Mouse (Mus musculus) 3T3-L1 (cell line): Measurements from ENCODE around the gene Oprd1.

Experiments
- DNase-seq: peaks from one replicate; pipeline ENCODE4 v3.0.0-alpha.2; 2015; ENCODE audit warnings: low read depth, low spot score

Oprd1 gene

GRCm38 (mm10) chr4:132079555-132080275, 64.6 kb downstream of the Oprd1 start:
- DNase-seq: peak; percentile 75

GRCm38 (mm10) chr4:132078296-132078714, 66.0 kb downstream of the Oprd1 start:
- no peak for DNase-seq

GRCm38 (mm10) chr4:132077445-132077844, 66.8 kb downstream of the Oprd1 start:
- DNase-seq: no peak

GRCm38 (mm10) chr4:132076480-132077405, 67.5 kb downstream of the Oprd1 start:
- DNase-seq: peak; percentile 75

GRCm38 (mm10) chr4:132075796-132076195, 68.5 kb downstream of the Oprd1 start:
- no peak for DNase-seq

- peak; percentile 50 for DNase-seq
Measured at GRCm38 (mm10) chr4:132074933-132075769, 69.1 kb downstream of the Oprd1 start, which contains the start of gene Epb41. TSS of gene Epb41 (minus strand) at chr4:132075321.

GRCm38 (mm10) chr4:132074077-132074932, 70.0 kb downstream of the Oprd1 start, which contains the start of gene Gm10300:
TSS of gene Gm10300 (plus strand) at chr4:132074697.
- DNase-seq: no peak

- DNase-seq: no peak
Measured at GRCm38 (mm10) chr4:132072946-132073345, 71.3 kb downstream of the Oprd1 start.

GRCm38 (mm10) chr4:132072156-132072555, 72.1 kb downstream of the Oprd1 start:
- DNase-seq: no peak

- no peak for DNase-seq
Measured at GRCm38 (mm10) chr4:132071674-132072073, 72.6 kb downstream of the Oprd1 start.

- DNase-seq: no peak
Measured at GRCm38 (mm10) chr4:132067938-132068235, 76.4 kb downstream of the Oprd1 start.

GRCm38 (mm10) chr4:132067112-132067937, 77.0 kb downstream of the Oprd1 start:
- no peak for DNase-seq

- DNase-seq: no peak
Measured at GRCm38 (mm10) chr4:132066101-132066773, 78.0 kb downstream of the Oprd1 start.

- no peak for DNase-seq
Measured at GRCm38 (mm10) chr4:132065578-132065977, 78.7 kb downstream of the Oprd1 start.

- DNase-seq: no peak
Measured at GRCm38 (mm10) chr4:132064550-132064949, 79.7 kb downstream of the Oprd1 start.

- DNase-seq: no peak
Measured at GRCm38 (mm10) chr4:132062934-132063884, 81.1 kb downstream of the Oprd1 start.

- DNase-seq: no peak
Measured at GRCm38 (mm10) chr4:132062289-132062688, 82.0 kb downstream of the Oprd1 start.
